Mouse (Mus musculus): Measurements from ENCODE around the gene Pou2f1.
"Not testable (repeated sequence)": the region's sequence is repeated elsewhere in the genome, so short reads cannot be mapped to it uniquely, and the experiment has no call there.

Pou2f1 gene

DNA sequence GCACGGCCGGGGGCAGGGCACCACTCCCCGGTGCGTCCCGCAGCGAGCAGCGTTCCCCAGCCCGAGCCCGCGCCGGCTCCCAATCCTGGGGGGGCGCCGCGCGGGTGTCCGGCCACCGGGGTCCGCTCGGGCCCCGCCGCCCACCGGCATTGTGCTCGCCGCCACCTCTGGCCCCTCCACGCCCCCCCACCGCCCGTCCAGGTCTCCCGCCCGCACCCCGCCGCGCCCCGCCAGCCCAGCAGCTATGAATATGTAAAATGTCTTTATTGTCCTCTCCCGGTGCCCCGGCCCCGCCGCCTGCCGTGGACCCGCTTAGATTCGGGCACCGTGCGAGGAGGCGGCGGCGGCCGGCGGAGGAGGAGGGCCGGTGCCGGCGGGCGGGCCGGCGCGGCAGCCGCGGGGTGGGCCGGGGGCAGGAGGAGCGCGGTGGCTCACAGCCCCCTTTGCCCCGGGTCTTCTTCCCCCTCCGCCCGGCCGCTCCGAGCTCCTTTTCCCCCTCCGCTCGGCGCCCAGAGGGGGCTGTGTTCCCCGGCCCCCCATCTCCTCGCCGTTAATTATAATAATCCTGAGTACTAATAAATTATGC, 481 bp downstream of the Pou2f1 start:
- no peak for DNase-seq

DNA sequence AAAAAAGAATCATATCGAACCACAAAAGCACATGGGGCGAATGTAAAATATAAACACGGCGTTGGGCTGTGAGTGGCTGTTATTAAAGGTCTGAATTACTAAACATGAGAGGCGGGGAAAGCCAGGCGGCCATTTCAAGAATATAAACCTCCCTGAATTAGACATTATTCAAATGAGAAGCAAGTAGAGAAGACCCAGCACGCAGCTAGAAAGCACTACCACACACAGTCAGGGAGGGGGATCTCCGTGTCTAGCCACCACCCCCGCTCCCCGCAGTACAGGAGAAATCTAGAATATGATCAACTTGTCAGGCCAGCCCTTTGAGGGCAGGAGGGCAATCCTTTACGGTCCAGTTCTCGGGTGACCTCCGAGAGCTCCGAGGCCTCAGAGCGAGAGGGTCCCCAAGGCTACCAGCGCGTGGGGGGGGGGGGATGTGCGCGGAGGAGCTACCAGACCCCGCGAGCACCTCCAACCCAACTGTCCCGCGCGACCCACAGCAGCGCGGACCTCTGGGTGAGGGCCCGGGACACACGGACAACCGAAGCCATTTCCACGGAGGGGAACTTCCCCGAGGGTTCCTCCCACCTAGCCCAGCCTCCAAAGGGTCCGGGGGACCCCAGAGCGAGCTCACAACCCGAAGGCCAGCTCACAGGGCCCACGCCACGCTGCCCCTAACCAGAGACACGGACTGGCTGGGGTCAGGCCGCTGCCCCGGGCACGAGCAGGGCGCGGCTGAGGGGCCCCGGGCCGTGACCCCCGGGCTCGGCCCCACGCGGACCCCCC, 1.2 kb downstream of the Pou2f1 start:
- DNase-seq, result peak; percentile 60

DNA sequence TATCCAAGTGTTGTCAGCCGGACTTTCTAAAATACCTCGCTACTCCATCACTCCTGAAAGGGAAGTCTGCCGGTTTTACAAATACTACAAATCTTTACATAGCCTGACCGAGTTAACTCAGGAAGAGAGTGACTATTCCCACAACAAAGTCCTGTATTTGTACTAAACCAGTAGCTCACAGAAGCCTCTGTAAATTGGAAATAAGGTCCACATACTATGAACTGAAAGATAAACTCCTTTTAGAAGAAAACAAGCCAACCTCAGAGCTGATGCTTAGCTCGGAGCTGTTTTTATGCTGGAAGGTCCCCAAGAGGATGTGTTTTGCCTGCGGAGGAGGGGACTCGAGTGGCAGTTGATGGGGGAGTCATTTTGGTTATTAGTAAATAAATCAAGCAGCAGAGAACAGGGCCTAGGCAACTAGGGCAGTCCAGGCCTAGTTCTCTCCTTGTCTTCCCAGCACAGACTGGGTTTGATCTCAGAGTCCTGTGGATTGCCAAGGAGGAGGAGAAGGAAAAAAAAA, 1.8 kb downstream of the Pou2f1 start:
- peak; percentile 22 for DNase-seq

GRCm38 (mm10) chr1:165999709-166000108, 2.8 kb downstream of the Pou2f1 start:
- DNase-seq, result no peak

GRCm38 (mm10) chr1:165995661-165996055, 6.8 kb downstream of the Pou2f1 start:
- no peak for DNase-seq

- not testable (repeated sequence) for DNase-seq
Measured at GRCm38 (mm10) chr1:165995011-165995660, 7.3 kb downstream of the Pou2f1 start.

DNA sequence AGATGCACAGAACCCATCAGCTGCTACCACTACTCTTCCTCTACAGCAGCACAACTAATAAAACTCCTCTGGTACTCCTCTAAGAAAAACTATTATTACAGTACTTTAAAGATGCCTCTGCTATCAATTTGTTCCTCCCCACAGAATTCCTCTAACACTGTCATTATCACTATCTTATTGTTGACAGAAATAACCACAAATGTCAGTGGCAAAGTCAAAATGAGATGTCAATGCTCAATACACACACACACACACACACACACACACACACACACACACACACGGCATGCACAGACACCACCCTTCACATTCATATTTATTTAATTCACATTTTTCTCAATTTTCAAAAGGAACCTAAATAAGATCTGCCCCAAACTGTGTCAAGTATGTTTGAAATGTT, 8.2 kb downstream of the Pou2f1 start:
- no peak for DNase-seq

- DNase-seq, result no peak
Measured at GRCm38 (mm10) chr1:165993270-165994156, 9.0 kb downstream of the Pou2f1 start.

DNA sequence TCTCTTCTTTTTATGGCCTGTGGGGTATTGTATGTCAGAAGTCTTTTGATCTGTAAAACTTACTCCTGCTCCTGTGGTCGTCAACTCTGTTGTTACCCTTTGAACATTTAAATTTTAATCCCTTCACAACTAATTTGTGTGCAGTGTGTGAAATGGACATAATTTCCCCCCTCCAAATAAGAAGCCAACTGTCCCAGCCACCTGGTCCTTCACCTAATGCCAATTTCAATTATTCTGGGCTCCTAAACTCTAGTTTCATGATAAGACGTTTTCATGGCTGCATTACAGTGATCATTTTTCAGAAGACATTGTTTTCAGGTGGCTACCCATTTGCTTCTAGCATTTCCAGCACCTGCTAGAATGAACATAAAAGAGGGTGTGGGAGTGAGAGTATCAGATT, 13.9 kb downstream of the Pou2f1 start:
- DNase-seq, result no peak

- no peak for DNase-seq
Measured at GRCm38 (mm10) chr1:165988072-165988471, 14.4 kb downstream of the Pou2f1 start.

- no peak for DNase-seq
Measured at GRCm38 (mm10) chr1:165985743-165986360, 16.6 kb downstream of the Pou2f1 start.

DNA sequence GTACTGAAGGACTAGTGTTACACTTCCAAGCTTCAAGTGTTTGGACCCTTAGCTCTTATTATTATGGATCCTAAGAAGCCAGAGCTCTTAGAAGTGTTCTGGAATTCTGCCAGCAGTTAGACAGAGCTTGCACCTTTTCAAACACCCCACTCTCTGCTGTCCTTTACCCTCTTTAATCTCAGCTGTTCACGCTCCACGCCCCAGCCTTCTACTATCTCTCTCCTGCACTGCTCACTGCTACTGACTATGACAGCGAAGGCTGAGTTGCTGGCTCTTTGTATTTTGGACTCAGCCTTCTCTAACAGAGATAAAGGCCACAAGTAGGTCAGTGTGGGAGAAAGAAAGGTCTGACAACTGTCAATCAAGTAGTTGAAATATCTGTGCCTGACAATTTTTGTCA, 17.3 kb downstream of the Pou2f1 start:
- DNase-seq, result no peak

DNA sequence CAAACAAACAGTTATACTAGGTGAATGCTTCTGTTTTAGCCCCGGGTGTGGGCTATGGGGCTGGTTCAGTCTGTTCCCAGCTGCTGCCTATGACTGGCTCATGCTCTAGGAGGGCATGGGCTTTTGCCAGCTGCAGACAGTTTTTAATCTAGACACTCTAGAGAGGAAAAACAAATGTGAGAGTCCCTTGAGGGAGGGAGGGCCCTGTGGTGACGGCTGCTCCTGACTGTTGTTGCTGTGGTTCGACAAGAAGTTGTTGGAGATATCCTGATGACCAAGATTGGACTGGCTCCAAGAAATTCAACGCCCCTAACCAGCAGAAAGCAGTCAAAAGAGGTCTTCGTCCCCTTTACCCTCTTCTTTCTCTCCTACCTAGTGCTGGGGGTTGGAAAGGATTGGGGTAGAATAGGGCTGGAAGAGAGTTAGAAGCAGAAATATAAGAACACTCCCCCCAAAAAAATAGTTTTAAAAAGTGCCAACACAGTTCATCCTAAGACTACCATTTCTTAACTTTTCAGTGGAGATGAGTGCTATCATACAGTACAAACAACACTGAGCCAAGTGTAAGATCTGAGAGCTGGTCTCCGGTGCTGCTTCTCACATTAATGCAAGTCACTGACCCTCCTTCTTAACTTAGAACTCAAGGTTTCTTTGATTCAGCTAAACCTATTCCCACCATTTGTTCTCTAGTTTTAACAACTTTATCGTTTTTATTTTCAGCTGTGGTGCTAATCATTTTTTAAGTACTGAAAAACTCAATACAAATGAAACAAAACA, 25.6 kb downstream of the Pou2f1 start:
- DNase-seq, result peak; percentile 19

GRCm38 (mm10) chr1:165969001-165969690, 33.3 kb downstream of the Pou2f1 start:
- no peak for DNase-seq

DNA sequence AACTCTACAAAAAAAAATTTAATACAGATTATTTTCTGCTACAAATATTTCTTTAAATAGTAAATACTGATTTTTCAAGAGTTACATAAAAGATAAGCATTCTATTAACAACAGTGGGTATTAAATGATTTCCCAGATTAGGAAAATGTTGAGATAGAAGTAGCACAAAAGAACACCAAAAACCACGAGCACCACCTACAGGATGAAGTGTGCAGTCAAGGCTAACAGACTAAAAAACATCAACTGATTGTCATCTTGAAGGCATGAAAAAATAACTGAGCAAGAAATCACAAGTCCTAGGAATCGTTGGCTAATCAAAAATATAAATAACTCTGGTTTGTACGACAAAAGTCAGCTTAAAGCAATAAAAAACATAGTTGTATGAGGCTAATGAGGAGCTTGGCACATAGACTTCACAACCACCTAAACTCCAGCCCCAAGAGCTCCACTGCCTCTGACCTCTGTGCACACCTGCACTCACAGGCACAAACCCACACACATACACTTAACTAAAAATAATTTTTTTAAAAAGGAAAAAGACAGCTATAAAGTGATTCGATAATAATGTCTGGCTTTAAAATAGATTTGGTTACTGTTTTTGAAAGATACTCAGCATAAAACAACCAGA, 35.3 kb downstream of the Pou2f1 start:
- peak; percentile 64 for DNase-seq

DNA sequence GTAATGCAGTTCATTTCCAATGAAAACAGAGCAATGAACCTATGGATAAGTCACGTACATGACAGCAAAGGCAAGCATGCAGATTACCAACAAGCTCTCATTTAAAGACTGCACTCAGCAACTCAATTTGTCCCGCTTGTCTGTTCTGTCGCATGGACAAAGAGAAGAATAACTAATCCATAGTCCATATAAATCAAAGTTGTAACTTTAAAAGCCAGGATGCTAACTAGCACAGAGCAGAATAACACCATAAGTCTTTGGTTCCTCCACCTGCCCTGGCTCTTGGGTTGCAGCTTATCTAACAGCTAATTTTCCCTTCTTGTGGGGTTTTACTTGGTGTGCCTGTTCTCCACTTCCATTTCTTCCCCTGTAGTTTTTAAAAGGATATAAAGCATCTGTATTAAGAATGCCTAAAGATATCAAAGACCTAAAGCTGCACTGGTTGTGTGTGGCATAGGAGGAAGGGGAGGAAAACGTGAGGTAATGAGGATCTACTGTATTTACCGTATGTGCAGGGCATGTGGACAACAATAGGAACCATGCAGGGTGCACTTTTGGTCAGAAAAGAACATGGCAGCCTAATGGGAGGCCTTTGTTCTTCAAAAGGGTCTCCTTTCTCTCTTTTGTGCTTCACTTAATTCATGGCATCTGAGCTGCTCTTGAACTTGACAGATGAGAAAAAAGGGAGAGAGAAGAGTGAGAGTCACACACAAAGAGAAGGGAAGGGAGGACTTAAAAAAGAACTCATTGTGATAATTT, 36.1 kb downstream of the Pou2f1 start:
- DNase-seq, result no peak

- DNase-seq, result no peak
Measured at GRCm38 (mm10) chr1:165961676-165962364, 40.7 kb downstream of the Pou2f1 start.

DNA sequence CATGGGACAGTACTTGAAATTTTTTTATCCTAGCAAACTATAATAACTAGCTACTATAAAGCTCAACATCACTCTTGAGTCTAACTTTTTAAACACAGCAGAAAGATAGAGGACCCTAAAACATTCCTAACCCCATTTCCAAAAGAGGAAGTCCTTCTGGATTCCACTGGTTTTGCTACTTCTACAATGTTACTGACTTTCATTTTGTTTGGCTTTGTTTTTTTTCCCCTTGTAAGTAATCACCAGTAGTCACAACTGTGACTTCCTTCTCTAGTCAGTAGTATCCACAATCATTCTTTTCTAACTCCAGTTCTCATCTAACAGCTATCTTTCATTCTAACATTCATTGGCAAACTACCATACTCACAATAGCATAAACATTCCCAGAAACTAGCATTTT, 44.3 kb downstream of the Pou2f1 start:
- no peak for DNase-seq

DNA sequence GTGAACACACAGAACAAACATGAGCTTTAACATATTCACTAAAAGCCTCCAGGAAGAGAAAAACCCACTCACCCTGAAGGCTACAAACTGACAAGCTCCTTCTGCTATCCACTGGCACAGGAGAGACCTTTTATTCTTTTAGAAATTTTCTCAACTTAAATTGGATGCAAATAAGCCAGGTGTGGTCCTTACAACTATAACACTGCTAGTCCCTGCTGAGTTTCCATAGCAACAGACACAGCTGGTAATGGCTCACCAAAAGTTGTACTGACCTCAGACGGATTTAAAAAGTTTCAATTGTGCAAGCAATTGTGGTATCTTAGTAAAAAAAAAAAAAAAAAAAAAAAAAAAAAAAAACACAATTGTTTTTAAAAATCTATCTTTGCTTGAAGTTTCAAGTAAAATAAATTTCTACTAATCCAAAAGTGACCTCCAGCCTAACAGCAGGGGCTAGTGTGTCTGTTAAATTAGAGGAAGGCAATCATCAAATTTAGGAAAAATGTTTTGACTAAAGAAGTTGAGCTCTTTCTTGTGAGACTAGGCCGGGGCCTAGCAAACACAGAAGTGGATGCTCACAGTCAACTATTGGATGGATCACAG, 54.2 kb downstream of the Pou2f1 start:
- no peak for DNase-seq

Measured in thymus, postnatal 25 days (tissue).